Mouse (Mus musculus): ENCODE measurements around the gene Commd9. TPM values are rescaled to one million over a fixed set of nuclear protein-coding genes. Genes with fewer than 3 reads are reported as not detected.

The Commd9 gene
- polyA plus RNA-seq (2015; fragmentation: Nextera tagmentation; extraction: Ambion mirVana) = 59.0 and 65.0 TPM in 2 replicates

GRCm38 (mm10) chr2:101885768-101886438 is at the start of gene Commd9:
Commd9 (plus strand) TSS chr2:101886247.

GRCm38 (mm10) chr2:101882998-101883397 is 3.0 kb upstream of the Commd9 start, which contains the start of gene Prr5l:
Prr5l (minus strand) TSS chr2:101883027.

Other genes with a start within 250 kb of the Commd9 start
- 0.08 and 0.14 TPM in 2 replicates for gene Rag1, start 236.7 kb upstream of the Commd9 start, polyA plus RNA-seq (2015; fragmentation: Nextera tagmentation; extraction: Ambion mirVana)
- 97.1 and 143 TPM in 2 replicates for gene B230118H07Rik, start 236.7 kb upstream of the Commd9 start, polyA plus RNA-seq (2015; fragmentation: Nextera tagmentation; extraction: Ambion mirVana)
- gene Traf6, start 207.8 kb upstream of the Commd9 start, polyA plus RNA-seq (2015; fragmentation: Nextera tagmentation; extraction: Ambion mirVana) = 4.2 and 5.9 TPM in 2 replicates
- 2.6 and 4.7 TPM in 2 replicates for gene Prr5l, start 3.2 kb upstream of the Commd9 start, polyA plus RNA-seq (2015; fragmentation: Nextera tagmentation; extraction: Ambion mirVana)

All from adrenal gland, postnatal 0 days (tissue).